Mouse (Mus musculus): Measurements from ENCODE around the gene Eipr1. TPM values are rescaled to one million over a fixed set of nuclear protein-coding genes. Genes with fewer than 3 reads are reported as not detected.

Gene Eipr1
- polyA plus RNA-seq, 1 experiment from 2014 or later: 15.5 TPM

- peak; percentile 95 for TF ChIP-seq EP300 (IDR thresholded peaks at IDR 0.05; ENCODE audit: low read depth)
- TF ChIP-seq CTCF (IDR thresholded peaks at IDR 0.05; ENCODE audit: low read depth): no peak
- no peaks in the 10 kb centered on the region for H3K9me3 ChIP-seq (ENCODE audit: low read length)
- H3K36me3 ChIP-seq (replicated peaks; ENCODE audit: insufficient read depth, low read length): no peaks in the 10 kb centered on the region
- 37% methylated on average over 3 of the region's 3 CpGs for WGBS (ENCODE audit: insufficient replicate concordance)
- peak; percentile 70 for DNase-seq
- H3K4me3 ChIP-seq (ENCODE audit: low read depth, low read length): no peak overlapping the region
- peak; percentile 93 for ATAC-seq
- H3K4me1 ChIP-seq (ENCODE audit: insufficient read depth): peaks cover 38% of the 10 kb centered on the region
- H3K27ac ChIP-seq (ENCODE audit: low read depth): peak overlapping the region; percentile 77
- no peak overlapping the region for H3K9ac ChIP-seq (replicated peaks)
- H3K27me3 ChIP-seq (ENCODE audit: insufficient read depth, low read length): no peaks in the 10 kb centered on the region
- peak overlapping the region; percentile 30 for H3K4me2 ChIP-seq (ENCODE audit: low read depth, low read length)
These were observed 53.2 kb downstream of the Eipr1 start for GRCm38 (mm10) chr12:28804558-28805481.

GRCm38 (mm10) chr12:28808786-28809375, 57.3 kb downstream of the Eipr1 start:
- H3K9me3 ChIP-seq (ENCODE audit: low read length): no peaks in the 10 kb centered on the region
- no peaks in the 10 kb centered on the region for H3K27me3 ChIP-seq (ENCODE audit: insufficient read depth, low read length)
- no peak overlapping the region for H3K4me3 ChIP-seq (ENCODE audit: low read depth, low read length)
- H3K9ac ChIP-seq (replicated peaks): no peak overlapping the region
- peaks cover 23% of the 10 kb centered on the region for H3K4me1 ChIP-seq (ENCODE audit: insufficient read depth)
- H3K4me2 ChIP-seq (ENCODE audit: low read depth, low read length): no peak overlapping the region
- 81% methylated on average over 4 of the region's 4 CpGs for WGBS (ENCODE audit: insufficient replicate concordance)
- no peak for TF ChIP-seq CTCF (IDR thresholded peaks at IDR 0.05; ENCODE audit: low read depth)
- TF ChIP-seq EP300 (IDR thresholded peaks at IDR 0.05; ENCODE audit: low read depth): no peak
- H3K27ac ChIP-seq (ENCODE audit: low read depth): 0 out of 2 replicates have a peak overlapping the region, but pooled peaks have one; percentile 30
- no peak for ATAC-seq
- no peak for DNase-seq
- H3K36me3 ChIP-seq (replicated peaks; ENCODE audit: insufficient read depth, low read length): no peaks in the 10 kb centered on the region

- H3K9me3 ChIP-seq (ENCODE audit: low read length): no peaks in the 10 kb centered on the region
- ATAC-seq (peak; percentile 43), DNase-seq (no peak)
- H3K9ac ChIP-seq (replicated peaks): no peak overlapping the region
- 0 out of 2 replicates have a peak overlapping the region, but pooled peaks have one; percentile 22 for H3K4me2 ChIP-seq (ENCODE audit: low read depth, low read length)
- no peaks in the 10 kb centered on the region for H3K27me3 ChIP-seq (ENCODE audit: insufficient read depth, low read length)
- peak overlapping the region; percentile 76 for H3K27ac ChIP-seq (ENCODE audit: low read depth)
- no peak overlapping the region for H3K4me3 ChIP-seq (ENCODE audit: low read depth, low read length)
- peaks cover 14% of the 10 kb centered on the region for H3K4me1 ChIP-seq (ENCODE audit: insufficient read depth)
- TF ChIP-seq CTCF (IDR thresholded peaks at IDR 0.05; ENCODE audit: low read depth) (no peak), EP300 (IDR thresholded peaks at IDR 0.05; ENCODE audit: low read depth) (peak; percentile 70; the same call in 1 of the 2 replicates)
- 66% methylated on average over 4 of the region's 4 CpGs for WGBS (ENCODE audit: insufficient replicate concordance)
- no peaks in the 10 kb centered on the region for H3K36me3 ChIP-seq (replicated peaks; ENCODE audit: insufficient read depth, low read length)
These were observed 58.2 kb downstream of the Eipr1 start for GRCm38 (mm10) chr12:28809756-28810337.

GRCm38 (mm10) chr12:28816681-28817426, 65.3 kb downstream of the Eipr1 start:
- 70% methylated on average over 9 of the region's 9 CpGs for WGBS (ENCODE audit: insufficient replicate concordance)
- no peaks in the 10 kb centered on the region for H3K27me3 ChIP-seq (ENCODE audit: insufficient read depth, low read length)
- ATAC-seq (no peak), DNase-seq (no peak)
- H3K9ac ChIP-seq (replicated peaks): no peak overlapping the region
- H3K27ac ChIP-seq (ENCODE audit: low read depth): no peak overlapping the region
- no peak overlapping the region for H3K4me3 ChIP-seq (ENCODE audit: low read depth, low read length)
- no peaks in the 10 kb centered on the region for H3K4me1 ChIP-seq (ENCODE audit: insufficient read depth)
- no peak for TF ChIP-seq CTCF (IDR thresholded peaks at IDR 0.05; ENCODE audit: low read depth)
- no peaks in the 10 kb centered on the region for H3K9me3 ChIP-seq (ENCODE audit: low read length)
- H3K36me3 ChIP-seq (replicated peaks; ENCODE audit: insufficient read depth, low read length): no peaks in the 10 kb centered on the region
- no peak overlapping the region for H3K4me2 ChIP-seq (ENCODE audit: low read depth, low read length)

- no peak for ATAC-seq
- WGBS (ENCODE audit: insufficient replicate concordance): 58% methylated on average over 5 of the region's 5 CpGs
- Histone ChIP-seq H3K36me3 (replicated peaks; ENCODE audit: insufficient read depth, low read length) (no peaks in the 10 kb centered on the region), H3K4me1 (ENCODE audit: insufficient read depth) (no peaks in the 10 kb centered on the region), H3K27ac (ENCODE audit: low read depth) (no peak overlapping the region), H3K9ac (replicated peaks) (no peak overlapping the region), H3K4me3 (ENCODE audit: low read depth, low read length) (no peak overlapping the region), H3K27me3 (ENCODE audit: insufficient read depth, low read length) (no peaks in the 10 kb centered on the region), H3K9me3 (ENCODE audit: low read length) (no peaks in the 10 kb centered on the region), H3K4me2 (ENCODE audit: low read depth, low read length) (no peak overlapping the region)
- no peak for TF ChIP-seq CTCF (IDR thresholded peaks at IDR 0.05; ENCODE audit: low read depth)
- TF ChIP-seq EP300 (IDR thresholded peaks at IDR 0.05; ENCODE audit: low read depth): no peak
- DNase-seq: no peak
These were observed 65.8 kb downstream of the Eipr1 start for GRCm38 (mm10) chr12:28817427-28817752.
